Mouse (Mus musculus): ENCODE results near the gene Leo1.
A peak's percentile ranks its signal among the peaks of the same experiment; 100 is the strongest.
"Not testable (repeated sequence)": the region's sequence is repeated elsewhere in the genome, so short reads cannot be mapped to it uniquely, and the experiment has no call there.

Leo1 gene

DNA sequence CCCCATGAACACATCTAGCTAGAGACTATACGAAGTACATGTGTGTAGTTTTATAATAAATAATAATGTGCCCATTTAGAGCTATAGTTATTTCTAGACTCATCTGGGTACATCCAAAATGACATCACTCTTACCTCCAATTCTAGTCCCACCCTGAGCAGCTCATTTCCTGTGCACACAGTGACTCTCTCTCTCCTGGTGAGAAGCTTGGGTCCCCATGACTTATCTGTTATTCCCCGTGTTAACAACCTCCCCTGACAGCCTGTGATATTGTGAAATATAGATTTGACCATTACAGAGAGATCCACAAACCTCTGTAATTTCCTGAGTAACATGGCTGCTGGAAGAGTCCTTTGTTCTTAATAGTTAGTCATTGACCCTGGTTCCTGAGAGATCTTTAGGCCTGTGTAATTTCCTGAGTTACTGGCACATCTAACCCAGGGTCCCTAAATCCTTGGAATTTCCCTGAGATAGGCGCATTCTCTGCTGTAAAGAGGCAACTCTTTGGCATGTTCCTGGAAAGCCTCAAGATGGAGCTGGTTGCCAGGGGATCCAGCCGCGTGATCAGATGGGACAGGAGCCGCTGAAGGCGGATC, 15.4 kb upstream of the Leo1 start:
- DNase-seq (ENCODE audit: low read depth, low spot score): no peak

DNA sequence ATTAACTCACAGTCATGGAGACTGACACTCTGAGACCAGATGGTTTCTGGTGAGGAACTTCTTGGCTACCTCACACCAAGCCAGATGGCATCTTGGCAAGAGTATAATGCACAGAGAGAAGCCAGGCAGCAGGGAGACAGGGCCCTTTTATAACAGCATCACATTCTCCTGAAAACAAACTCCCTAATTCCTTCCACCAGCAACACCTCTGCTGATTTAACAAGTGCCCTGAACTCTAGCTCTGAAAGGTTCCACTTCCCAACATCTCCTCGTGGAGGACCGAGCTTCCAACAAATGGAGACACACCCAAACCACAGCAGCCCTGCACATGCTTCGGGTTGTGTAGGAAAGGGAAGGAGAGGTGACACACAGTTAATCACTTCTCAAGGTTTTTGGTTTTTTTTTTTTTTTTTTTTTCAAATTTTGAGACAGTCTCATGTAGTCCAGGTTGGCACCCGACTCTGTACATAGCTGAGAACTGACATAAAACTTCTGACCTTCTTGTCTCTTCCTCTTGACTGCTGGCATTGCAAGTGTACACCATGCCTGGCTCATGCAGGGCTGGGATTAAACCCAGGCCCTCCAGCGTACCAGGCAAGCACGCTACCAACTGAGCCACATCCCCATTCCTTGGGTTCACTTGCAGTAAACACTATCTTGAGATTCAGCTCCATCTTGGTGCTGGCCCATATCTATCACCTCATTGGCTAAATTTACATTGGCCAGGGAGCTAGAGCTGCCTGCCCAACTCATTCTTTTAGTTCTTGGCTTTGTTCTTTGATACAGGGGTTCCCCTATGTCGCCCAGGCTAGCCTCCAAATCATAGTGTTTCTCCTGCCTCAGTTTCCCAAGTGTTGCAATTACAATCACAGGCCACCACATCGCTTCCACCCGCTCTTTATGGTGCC, 13.7 kb upstream of the Leo1 start:
- no peak for DNase-seq (ENCODE audit: low read depth, low spot score)

DNA sequence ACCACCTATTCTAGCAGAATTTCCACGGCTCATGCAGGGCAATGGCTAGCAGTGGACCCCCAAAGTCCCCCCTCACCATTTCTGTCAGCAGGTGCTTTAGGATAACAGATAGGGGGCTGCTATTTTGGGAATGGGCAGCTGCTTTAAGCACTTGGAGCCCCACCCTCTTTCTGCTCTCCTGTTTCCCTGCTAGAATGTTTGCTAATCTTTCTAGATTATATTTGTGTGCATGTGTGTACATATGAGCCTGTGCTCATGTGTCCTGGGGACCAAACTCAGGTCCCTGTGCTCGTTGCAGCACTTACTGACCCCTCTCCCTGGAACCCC, 13.1 kb upstream of the Leo1 start:
- DNase-seq (ENCODE audit: low read depth, low spot score): no peak

DNA sequence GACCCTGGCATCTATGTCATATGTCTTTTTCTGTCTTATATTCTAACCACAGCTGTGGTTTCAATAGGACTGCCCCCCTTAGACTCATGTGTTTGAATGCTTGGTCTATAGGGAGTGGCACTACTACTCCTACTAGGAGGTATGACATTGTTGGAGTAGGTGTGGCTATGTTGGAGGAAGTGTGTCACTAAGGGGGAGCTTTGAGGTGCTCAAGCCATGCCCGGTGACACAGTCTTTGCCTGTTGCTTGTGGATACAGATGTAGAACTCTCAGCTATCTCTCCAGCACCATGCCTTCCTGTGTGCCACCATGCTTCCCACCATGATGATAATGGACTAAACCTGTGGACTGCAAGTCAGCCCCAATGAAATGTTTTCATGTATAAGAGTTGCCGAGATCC, 12.3 kb upstream of the Leo1 start:
- DNase-seq (ENCODE audit: low read depth, low spot score): no peak

DNA sequence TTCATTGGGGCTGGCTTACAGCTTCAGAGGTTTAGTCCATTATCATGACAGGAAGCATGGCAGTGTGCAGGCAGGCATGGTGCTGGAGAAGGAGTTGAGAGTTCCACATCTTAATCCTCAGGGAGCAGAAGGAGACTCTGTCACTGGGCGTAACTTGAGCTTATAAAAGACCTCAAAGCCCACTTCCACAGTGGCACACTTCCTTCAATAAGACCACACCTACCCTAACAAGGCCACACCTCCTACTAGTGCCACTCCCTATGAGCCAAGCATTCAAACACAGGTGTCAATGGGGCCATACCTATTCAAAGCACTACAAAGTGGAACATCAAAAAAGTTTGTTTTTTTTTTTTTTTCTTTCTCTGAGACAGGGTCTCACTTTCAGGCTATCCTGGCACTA, 11.7 kb upstream of the Leo1 start:
- DNase-seq (ENCODE audit: low read depth, low spot score): no peak

DNA sequence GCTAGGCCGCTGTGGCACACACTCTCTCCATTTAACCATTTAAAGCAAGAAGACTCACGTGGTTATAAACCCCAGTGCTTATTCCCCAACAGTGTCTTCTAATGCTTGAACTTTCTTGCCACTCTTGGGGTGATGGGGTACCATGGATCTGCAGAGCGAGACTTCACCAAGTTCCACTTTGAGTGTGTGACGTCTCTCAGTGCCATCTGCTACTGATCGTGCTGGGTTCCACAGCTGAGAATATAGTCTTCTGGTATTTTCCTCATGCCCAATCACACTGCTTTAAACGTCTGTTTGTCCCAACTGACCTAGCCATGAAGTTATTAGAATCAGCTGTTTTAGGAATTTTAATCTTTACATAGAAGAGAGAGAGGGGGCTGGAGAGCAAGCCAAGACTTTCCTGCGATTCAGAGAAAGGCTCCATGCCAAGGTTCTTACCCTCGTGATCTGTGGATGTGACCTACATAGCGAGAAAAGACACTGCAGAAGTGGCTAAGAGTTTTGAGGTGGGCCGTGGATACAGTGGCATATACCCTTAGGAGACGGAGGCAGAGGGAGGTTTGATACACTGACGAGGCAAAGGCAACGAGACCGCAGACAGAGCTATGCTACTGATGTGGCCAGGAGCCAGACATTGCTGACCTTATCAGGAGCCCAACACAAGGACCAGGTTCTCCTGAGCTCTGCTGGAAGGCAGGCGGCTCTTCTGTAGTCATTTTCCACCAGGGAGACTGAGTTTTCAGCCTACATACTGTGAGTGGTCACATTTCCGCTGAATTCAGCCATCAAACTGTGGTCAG, 10.3 kb upstream of the Leo1 start:
- no peak for DNase-seq (ENCODE audit: low read depth, low spot score)

DNA sequence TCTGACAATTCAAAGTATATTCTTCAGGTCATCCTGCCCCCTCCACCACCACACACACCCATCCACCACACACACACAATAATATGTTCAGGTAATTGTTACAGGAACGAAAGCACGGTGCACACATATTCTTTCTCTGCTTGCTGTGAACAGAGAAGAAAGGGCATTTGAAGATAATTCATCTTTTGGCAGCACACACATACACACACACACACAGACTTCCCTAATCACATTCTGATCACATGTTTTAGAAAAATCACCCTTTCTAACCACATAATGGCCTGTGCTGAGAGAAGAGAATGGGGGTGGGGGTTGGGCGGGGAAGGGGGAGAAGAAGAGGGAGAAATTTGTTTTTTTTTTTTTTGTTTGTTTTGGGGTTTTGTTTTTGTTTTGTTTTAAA, 8.6 kb upstream of the Leo1 start:
- DNase-seq (ENCODE audit: low read depth, low spot score): no peak

DNA sequence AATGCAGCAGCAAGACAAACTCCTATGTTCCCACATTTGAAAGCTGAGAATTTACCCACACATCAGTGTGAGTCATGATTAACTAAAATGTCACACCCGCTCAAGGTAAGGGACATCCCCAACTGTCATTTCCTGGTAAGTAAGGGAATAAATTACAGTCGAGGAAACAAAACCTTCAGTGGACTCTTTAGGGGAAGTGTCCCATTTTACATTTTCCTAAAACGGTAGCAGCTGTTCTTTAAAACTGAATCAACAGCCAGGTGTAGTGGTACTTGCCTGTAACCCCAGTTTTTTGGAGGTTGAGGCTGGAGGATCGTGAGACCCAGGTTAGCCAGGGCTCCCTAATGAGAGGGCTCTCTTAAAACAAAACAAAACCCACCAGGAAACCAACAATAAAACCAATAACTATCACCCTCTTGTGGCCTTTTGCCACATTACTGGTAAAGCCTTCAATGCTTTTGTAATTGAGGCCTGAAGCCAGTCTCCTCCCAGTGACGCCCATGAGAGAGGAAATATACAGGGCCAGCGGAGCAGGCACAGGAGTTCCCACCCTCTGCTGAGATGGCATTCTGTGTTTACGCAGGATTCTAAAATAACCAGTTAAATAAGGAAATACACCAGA, 7.0 kb upstream of the Leo1 start:
- DNase-seq (ENCODE audit: low read depth, low spot score): no peak

DNA sequence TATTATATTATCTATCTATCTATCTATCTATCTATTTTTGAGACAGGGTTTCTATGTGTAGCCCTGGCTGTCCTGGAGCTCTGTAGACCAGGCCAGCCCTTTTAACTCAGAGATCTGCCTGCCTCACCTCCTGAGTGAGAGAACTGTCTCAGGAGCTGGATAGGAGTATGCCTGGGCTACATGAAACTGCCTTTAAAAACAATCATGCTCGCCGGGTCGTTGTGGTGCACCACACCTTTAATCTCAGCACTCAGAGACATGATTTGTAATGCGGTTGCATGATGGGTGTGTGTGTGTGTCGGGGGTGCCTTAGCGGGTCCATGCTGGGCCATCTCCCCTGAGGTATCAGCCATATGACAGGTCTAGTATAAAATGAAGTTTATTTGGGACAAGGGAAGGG, 6.5 kb upstream of the Leo1 start:
- no peak for DNase-seq (ENCODE audit: low read depth, low spot score)

DNA sequence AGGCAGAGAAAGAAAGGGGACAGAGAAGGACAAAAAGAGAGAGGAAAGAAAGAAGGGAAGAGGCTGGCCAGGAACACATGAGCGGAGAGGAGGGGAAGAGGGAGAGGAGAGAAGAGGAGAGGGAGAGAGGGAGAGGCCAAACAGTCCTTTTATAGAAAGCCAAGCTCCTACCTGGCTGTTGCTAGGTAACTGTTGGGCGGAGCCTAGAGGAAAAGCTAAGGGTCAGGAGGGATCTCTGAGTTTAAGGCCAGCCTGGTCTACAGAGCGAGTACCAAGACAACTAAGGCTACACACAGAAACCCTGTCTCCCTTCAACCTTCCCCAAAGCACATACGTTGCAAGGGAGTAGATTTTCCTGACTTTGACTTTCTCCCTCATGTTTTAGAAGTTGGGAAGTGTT, 6.0 kb upstream of the Leo1 start:
- no peak for DNase-seq (ENCODE audit: low read depth, low spot score)

DNA sequence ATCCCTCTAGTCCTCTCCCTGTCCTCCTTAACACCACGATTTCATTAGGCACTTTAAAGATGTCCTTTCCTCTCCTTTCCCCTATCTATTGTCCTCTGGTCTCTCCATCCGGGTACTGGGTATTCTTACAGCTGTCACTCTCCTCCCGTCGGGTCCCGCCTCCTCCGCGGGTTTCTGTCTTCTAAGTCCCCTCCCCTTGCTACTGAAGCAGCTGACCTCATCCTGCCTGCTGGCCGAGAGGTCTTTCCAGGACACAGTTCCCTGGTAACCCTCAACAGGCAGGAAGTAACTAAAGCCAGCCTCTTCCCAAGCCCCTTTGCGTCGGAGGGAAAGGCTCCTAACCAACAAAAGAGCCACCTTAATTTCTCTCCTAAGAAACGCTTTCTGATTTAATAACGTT, 5.4 kb upstream of the Leo1 start:
- no peak for DNase-seq (ENCODE audit: low read depth, low spot score)

DNA sequence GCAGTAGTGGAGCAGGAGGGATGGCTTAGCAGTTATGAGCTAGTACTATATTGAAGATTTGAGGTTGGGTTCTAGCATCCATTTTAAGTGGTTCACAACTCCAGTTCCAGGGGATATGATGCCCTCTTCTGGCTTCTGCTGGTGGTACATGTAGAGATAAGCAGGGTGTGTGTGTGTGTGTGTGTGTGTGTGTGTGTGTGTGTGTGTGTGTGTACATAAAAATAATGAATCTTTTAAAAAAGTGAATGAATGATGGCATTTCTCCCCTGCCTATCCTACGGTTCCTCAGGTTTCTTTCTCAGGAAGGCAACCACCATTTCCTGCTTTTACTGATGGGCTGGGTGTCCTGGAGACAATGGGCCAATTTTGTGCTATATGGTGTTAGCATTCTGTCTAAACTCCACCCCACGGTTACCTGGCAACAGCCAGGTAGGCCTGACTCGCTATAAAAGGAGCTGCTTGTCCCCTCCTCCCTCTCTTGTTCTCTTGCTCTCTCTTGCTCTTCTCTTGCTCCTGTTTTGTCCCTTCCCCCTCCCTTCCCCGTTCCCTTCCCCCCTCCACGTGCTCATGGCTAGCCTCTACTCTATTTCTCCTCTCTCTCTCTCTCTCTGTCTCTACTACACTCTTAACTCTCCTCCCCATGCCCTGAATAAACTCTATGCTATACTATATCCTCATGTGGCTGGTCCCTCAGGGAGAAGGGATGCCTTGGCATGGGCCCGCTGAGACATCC, 3.5 kb upstream of the Leo1 start:
- no peak for DNase-seq (ENCODE audit: low read depth, low spot score)

DNA sequence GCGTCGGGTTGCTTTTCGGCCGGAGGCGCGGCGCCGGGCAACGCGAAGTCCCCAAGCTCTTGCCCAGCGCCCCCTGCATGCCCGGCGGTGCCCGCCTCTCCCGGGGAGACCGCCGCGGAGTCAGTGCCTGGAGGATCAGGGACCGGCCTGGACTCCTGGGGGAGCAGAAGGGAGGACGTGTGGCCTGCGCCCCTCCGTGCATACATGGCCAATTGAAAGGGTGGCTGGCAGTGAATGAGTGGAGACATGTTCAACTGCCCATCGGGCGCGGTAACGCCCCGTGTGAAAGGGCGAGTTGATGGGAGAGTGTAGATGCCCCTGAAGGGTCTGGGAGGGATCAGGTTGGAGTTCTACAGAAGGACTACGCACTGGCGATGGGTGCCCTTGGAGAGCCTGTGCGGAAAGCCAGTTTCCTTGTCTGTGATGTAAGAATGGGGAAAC, 387 bp downstream of the Leo1 start:
- DNase-seq (ENCODE audit: low read depth, low spot score): peak; percentile 4

DNA sequence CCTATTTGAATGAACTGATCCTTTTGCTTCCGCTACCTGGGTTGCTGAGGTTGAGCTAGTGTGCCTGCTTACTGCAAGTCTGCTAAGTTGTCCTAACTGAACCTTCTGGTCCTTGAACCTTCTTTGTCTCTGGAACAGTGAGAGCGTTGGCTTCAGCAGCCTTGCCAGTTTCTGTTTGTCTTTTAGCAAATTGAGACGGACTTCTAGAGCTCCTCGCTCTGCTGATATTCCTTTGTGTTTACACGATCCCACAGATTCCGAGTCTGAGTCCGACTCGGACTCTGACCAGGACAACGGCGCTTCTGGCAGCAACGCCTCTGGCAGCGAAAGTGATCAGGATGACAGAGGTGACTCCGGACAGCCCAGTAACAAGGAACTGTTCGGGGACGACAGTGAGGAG, 3.7 kb downstream of the Leo1 start:
- no peak for DNase-seq (ENCODE audit: low read depth, low spot score)

DNA sequence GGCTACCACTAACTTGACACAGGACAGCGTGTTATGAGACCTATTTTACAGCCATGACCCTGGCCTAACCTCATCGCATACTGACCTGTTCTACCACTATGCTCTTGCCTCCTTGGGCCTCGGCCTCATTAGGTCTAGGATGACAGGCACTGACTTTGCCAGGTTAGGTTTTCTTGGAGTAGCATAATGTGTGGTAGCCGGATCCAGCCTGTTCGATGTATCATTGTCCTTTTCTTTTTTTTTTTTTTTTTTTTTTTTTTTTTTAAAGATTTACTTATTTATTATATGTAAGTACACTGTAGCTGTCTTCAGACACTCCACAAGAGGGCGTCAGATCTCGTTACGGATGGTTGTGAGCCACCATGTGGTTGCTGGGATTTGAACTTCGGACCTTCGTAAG, 5.2 kb downstream of the Leo1 start:
- not testable (repeated sequence) for DNase-seq (ENCODE audit: low read depth, low spot score)

DNA sequence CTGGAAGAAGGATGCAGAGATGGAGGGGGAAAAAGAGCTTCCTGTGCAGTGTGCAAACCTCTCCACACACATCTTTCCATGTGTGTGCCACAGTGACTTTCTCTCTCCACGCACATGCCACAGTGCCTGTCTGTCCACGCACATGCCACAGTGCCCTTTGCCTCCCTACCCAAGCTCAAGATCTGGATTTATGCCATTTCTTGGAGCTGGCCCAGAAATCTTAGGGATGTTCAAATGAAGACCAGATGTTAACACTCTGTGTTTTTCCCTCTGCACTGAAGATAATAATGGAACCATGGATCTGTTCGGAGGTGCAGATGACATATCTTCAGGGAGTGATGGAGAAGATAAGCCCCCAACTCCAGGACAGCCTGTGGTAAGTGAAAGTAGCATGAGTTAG, 6.7 kb downstream of the Leo1 start:
- no peak for DNase-seq (ENCODE audit: low read depth, low spot score)

DNA sequence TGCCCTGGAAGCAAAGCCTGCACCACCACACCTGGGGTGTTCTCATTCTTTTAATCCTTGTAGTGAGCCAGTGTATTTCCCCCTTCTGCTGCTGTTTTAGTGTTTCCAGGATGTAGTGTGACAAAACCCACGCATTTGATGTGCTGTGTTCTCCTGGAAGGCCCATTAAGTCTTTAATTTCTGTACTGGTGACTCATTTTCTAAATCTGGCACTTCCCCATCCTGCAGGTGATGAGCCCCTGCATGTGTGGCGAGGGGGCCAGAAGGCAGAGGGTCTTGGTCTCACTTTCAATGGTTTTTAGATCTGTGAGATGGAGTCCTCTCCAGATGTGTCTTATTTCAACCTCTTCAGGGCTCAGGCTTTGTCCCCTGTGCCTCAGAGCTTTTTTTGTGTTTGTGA, 12.7 kb downstream of the Leo1 start:
- DNase-seq (ENCODE audit: low read depth, low spot score): no peak

DNA sequence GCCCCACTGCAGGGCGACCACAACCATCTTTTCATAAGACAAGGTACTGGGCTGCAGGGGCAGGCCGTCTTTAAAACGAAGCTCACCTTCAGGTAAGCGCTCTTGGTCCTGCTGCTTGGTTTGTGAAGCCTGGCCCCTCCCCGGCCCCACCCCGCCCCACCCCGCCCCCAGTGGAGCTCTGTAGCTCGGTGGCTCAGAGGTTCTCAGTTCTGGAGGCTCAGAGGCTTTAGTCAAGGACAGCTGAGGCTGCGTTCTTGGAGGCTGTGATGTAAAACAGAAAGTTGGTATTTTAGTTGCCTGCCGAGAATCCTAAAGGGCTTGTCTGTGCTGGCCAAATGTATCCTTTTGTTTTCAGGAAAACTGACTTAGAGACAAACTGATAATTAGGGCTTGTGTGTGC, 14.4 kb downstream of the Leo1 start:
- no peak for DNase-seq (ENCODE audit: low read depth, low spot score)

DNA sequence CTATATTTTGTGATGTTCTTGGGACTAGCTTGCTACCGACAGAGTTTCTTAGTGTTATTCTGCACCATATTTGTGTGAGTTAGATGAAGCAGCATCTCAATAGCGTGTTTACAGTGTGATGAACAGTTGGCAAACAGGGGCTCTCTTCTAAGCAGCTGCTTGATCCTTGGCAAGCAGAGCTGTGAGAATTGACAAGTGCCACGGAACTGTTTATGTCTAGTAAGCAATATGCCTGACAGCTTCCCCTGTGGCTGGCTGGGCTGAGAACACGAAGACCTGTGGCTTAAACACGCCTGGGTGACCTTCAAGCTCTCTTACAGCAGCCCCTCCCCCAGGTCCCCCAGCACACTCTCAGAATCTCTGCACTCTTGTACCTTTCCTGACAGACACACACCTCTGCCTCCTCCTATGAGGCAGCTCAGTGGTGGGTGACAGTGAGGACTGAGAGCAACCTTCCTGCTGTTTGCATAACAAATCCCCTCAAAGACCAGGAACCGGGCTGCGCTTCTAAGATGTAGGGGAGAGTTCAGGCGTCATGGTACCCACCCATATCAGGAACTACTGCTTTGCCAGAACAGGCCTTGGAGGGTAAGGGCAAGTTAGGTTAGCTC, 21.8 kb downstream of the Leo1 start:
- peak; percentile 4 for DNase-seq (ENCODE audit: low read depth, low spot score)

DNA sequence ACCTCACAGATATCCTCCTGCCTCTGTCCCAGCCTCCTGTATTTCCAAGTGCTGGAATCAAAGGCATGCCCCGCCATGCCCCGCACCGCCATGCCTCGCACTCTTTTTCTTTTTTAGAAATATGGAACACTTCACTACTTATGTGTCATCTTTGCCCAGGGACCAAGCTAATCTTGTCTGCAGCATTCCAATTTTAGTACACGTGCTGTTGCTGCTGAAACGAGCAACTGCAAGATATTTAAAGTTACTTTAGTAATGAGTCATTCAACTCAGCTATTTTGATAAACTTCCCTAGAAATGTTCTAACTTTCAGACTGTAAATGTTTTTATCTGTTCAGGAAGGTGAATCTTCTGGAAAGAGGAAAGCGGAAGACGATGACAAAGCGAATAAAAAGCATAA, 24.5 kb downstream of the Leo1 start:
- DNase-seq (ENCODE audit: low read depth, low spot score): no peak

DNA sequence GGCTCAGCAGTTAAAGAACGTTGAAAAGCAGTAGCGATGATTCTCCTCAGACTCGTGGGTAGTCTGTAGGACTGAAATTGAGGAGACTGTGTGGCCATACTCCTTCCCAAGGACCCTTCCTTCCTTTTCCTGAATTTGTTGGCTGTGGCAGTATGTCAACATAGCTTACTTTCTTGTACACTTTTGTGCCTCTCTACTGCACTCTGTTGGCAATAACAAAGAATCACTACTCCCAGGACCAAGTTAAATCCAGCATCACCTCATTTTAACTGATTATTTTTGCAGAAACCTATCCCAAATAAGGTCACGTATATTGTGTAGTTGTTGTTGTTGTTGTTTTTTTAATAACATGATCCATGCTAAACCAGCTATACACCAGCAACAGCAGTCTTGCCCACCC, 25.3 kb downstream of the Leo1 start:
- no peak for DNase-seq (ENCODE audit: low read depth, low spot score)

Data from brain, embryonic 18.5 days (tissue).